Mouse (Mus musculus): ENCODE measurements around the gene Sh3yl1.

Sh3yl1 gene

GRCm38 (mm10) chr12:30911261-30912047 is at the start of gene Sh3yl1, which contains the start of gene Acp1:
TSS of gene Sh3yl1 (plus strand) at chr12:30911668.
TSS of gene Acp1 (minus strand) at chr12:30911589.
- peak; percentile 95 for DNase-seq

GRCm38 (mm10) chr12:30864347-30864746 is 47.1 kb upstream of the Sh3yl1 start:
- DNase-seq = peak; percentile 31

- DNase-seq = no peak
These were observed 45.7 kb upstream of the Sh3yl1 start for GRCm38 (mm10) chr12:30865781-30866180.

GRCm38 (mm10) chr12:30879447-30879846 is 32.0 kb upstream of the Sh3yl1 start:
- DNase-seq = no peak

GRCm38 (mm10) chr12:30883592-30883985 is 27.9 kb upstream of the Sh3yl1 start:
- DNase-seq = no peak

GRCm38 (mm10) chr12:30883986-30884621 is 27.4 kb upstream of the Sh3yl1 start, which contains the start of gene Alkal2:
TSS of gene Alkal2 (plus strand) at chr12:30884322.
- peak; percentile 14 for DNase-seq

GRCm38 (mm10) chr12:30884622-30885230 is 26.7 kb upstream of the Sh3yl1 start:
- peak; percentile 12 for DNase-seq

DNA sequence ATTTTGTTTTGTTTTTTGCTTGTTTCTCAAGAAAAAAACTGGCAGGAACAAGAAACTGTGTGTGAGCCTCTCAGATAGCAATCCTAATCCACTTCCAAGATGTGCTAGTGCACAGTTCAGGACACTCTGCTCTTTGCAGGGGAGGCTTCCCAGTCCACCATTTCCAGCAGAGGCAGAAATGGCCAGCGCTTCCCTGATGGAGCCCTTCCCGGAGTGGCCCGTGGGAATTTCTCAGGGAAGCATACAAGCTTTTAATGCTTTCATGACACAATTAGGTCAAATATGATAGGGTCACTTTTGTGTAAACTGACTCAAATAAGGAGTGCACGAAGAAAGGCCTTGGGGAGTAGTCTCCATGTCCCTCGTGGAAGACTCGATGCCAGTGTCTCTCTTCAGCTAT is 25.6 kb upstream of the Sh3yl1 start:
- no peak for DNase-seq

GRCm38 (mm10) chr12:30888003-30888402 is 23.5 kb upstream of the Sh3yl1 start:
- no peak for DNase-seq

DNA sequence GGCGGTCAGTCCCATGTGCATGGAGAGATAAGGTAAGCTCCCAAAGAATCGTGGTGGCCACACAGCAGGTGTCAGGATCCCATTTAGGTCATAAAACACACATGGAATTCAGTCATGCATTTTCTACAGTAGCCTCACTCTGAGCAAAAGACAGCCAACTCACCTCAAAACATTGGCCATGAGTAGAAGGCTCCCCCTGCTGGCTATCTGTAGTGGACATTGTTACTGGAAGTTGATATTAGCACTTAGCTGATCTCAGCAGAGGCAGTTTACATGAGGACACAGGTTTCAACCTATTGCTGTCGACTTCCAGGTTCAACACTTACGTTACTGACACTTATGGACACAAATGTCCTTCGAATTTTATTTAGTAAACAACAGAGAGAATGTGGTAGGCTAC is 21.4 kb upstream of the Sh3yl1 start:
- DNase-seq = peak; percentile 70

DNA sequence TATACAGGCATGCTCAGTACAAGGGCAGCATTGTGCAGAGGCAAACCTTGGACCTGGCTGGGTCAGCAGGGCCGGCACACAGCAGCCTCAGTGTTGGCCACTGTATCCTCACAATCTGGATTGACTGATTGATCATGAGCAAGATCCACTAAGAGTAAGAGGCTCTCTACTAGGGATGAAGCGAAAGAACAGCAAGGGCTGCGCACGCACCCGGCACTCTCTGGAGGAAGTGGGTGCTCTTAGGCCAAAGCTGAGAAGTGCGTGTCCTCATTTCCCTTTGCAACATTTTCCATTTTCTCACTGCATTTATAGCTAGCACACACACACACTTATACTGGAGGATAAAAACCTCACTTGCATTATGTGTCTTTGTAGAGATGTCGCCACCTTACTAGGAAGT is 20.0 kb upstream of the Sh3yl1 start:
- no peak for DNase-seq

DNA sequence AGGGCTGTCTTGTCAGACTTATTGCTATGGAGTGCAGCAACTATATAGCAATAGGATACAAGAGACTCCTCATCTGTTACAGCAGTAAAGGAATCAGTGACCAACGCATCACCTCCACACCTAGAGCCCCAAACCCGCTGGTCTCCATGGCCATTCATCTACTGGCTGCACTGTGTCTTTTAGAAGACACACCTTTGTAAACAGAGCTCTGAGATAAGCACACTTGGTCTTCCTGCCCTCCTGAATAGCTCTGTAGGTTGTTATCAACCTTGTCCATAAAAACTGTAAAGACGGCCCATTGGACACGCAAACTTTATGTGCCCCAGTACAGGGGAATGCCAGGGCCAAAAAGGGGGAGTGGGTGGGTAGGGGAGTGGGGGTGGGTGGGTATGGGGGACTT is 14.4 kb upstream of the Sh3yl1 start:
- DNase-seq = no peak

GRCm38 (mm10) chr12:30908658-30909057 is 2.8 kb upstream of the Sh3yl1 start:
- no peak for DNase-seq

- DNase-seq = no peak
These were observed 1.6 kb upstream of the Sh3yl1 start for GRCm38 (mm10) chr12:30909881-30910280.

GRCm38 (mm10) chr12:30910860-30911259 is 608 bp upstream of the Sh3yl1 start:
- no peak for DNase-seq

GRCm38 (mm10) chr12:30912048-30912381 is 547 bp downstream of the Sh3yl1 start:
- DNase-seq = peak; percentile 48

DNA sequence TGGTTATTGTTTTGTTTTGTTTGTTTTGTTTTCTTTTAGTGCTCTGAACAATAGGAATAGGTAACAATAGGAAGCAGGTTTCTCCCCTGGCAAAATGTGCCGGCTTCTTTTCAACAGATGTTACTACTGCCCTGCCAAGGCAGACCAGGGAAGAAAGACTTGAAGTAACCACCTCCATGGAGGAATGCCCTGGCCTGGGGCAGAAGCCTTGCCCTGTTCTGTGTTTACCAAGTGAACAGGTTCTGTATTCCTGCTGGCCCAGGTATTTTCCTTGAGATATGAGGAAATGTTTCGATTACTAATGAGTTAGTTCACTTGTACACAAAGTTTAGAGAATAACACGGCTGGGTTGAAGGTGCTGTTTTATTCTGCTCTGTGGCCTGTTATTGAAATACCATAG is 1.4 kb downstream of the Sh3yl1 start:
- no peak for DNase-seq

- DNase-seq = no peak
These were observed 10.9 kb downstream of the Sh3yl1 start for GRCm38 (mm10) chr12:30922401-30922800.

DNA sequence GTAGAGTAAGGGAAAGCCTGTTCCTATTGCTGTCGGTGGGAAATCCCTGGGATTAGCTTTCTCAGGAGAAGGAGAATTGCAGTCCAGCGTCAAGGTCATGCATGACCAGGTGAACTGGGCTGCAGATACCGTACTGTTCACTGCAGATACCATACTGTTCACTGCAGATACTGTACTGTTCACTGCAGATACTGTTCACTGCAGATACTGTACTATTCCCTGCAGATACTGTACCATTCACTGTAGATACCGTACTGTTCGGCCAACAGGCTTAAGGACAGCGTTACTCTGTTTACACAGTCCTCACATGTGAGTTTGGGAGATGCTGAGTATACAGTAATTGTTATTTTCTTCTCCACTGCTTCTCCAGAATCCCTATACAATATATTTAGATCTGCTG is 16.7 kb downstream of the Sh3yl1 start:
- DNase-seq = no peak

GRCm38 (mm10) chr12:30933299-30933698 is 21.8 kb downstream of the Sh3yl1 start:
- no peak for DNase-seq

- no peak for DNase-seq
These were observed 25.4 kb downstream of the Sh3yl1 start for GRCm38 (mm10) chr12:30936899-30937298.

- DNase-seq = no peak
These were observed 31.9 kb downstream of the Sh3yl1 start for GRCm38 (mm10) chr12:30943057-30943986.

DNA sequence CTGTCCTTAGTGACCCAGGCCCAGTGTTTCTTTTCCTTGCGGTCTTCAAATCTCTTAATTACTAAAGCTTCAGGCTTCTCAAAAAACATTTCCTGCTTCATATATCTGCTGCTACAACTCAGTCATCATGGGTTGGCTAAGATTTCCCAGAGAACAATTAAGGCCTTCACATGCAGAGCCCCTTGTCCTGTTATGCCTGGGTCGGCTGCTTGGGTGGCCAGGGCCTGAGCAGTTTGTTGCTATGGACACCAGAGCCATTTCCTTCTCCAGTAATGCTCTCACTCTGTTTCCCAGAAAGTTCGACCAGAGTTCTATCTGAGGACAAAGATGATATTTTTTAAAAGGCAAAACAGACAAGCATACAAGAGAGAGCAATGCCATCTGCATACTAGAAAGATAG is 32.7 kb downstream of the Sh3yl1 start:
- no peak for DNase-seq
